Mouse (Mus musculus): ENCODE data around the gene Tnp2. TPM values are rescaled to one million over a fixed set of nuclear protein-coding genes. Genes with fewer than 3 reads are reported as not detected.

Gene Tnp2
- polyA plus RNA-seq (2012; rRNA removed), result 28,810 and 28,975 TPM in 2 replicates

DNA sequence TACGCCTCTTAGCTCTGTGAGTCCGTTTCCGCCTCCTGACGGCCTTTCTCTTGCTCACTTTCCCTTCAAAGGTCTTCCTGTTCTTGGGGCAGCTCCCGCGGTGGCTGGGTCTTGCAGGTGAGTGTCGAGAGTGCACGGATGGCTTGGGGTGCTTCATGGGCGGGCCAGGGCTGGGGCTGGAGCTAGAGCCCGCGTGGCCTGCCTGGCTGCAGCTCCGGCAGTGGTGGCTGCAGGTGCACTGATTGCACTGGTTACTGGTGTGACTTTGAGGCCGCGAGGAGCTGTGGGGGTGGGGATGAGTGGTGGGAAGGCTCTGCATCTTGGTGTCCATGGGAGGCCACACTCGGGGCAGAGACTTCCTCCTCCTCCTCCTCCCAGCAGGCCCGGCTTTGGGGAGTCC is at the start of gene Tnp2:
TSS of gene Tnp2 (minus strand) at position 390 of the 400 bp plus-strand sequence.
- H3K4me3 ChIP-seq (ENCODE audit: control insufficient read depth, low read depth, low read length), result peak within 1 kb of the TSS; percentile 97
- H3K36me3 ChIP-seq (ENCODE audit: control insufficient read depth, insufficient read depth, low read length), result no peaks in the 10 kb centered on the region
- peak within 1 kb of the TSS; percentile 78 for H3K27ac ChIP-seq (ENCODE audit: control insufficient read depth, insufficient read depth, low read depth, low read length)
- TF ChIP-seq POLR2A (IDR thresholded peaks at IDR 0.05; ENCODE audit: control insufficient read depth, low read depth, low read length) (peak; percentile 66; the same call in 1 of the 2 replicates), CTCF (IDR thresholded peaks at IDR 0.05; ENCODE audit: control insufficient read depth, insufficient read depth, insufficient replicate concordance, low read depth, low read length) (no peak)
- no peaks in the 10 kb centered on the region for H3K27me3 ChIP-seq (ENCODE audit: control insufficient read depth, insufficient read depth, low read length)
- H3K4me1 ChIP-seq (ENCODE audit: control insufficient read depth, insufficient read depth, low read length), result peaks cover 12% of the 10 kb centered on the region

DNA sequence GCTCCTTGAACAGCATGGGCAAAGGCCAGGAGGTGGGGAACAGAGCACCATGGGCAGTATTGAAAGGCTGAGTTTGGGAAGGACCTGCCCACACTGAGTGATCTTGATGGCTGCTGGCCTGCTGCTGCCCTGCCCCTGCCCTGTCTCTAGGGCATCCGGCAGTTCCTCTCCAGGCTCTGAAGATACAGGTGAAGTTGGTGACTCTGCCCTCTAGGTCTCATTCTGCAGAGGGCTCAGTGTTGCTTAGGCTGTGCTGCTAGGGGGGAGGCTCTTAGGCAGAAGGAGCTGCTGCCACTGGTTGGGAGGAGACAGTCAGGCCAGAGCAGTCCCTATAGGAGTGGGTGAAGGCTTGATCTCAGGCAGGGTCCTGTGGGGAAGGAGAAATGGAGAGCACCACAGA is 49.4 kb upstream of the Tnp2 start:
- Histone ChIP-seq H3K27me3 (ENCODE audit: control insufficient read depth, insufficient read depth, low read length) (no peaks in the 10 kb centered on the region), H3K4me3 (ENCODE audit: control insufficient read depth, low read depth, low read length) (no peak overlapping the region), H3K27ac (ENCODE audit: control insufficient read depth, insufficient read depth, low read depth, low read length) (no peak overlapping the region), H3K36me3 (ENCODE audit: control insufficient read depth, insufficient read depth, low read length) (no peaks in the 10 kb centered on the region), H3K4me1 (ENCODE audit: control insufficient read depth, insufficient read depth, low read length) (peaks cover 5% of the 10 kb centered on the region; the same call in 1 of the 2 replicates)
- TF ChIP-seq CTCF (IDR thresholded peaks at IDR 0.05; ENCODE audit: control insufficient read depth, insufficient read depth, insufficient replicate concordance, low read depth, low read length), result no peak

GRCm38 (mm10) chr16:10837250-10837649 is 48.8 kb upstream of the Tnp2 start:
- Histone ChIP-seq H3K4me1 (ENCODE audit: control insufficient read depth, insufficient read depth, low read length) (peaks cover 5% of the 10 kb centered on the region; the same call in 1 of the 2 replicates), H3K27me3 (ENCODE audit: control insufficient read depth, insufficient read depth, low read length) (no peaks in the 10 kb centered on the region), H3K27ac (ENCODE audit: control insufficient read depth, insufficient read depth, low read depth, low read length) (no peak overlapping the region), H3K36me3 (ENCODE audit: control insufficient read depth, insufficient read depth, low read length) (no peaks in the 10 kb centered on the region), H3K4me3 (ENCODE audit: control insufficient read depth, low read depth, low read length) (no peak overlapping the region)
- TF ChIP-seq CTCF (IDR thresholded peaks at IDR 0.05; ENCODE audit: control insufficient read depth, insufficient read depth, insufficient replicate concordance, low read depth, low read length) (no peak), POLR2A (IDR thresholded peaks at IDR 0.05; ENCODE audit: control insufficient read depth, low read depth, low read length) (no peak)

DNA sequence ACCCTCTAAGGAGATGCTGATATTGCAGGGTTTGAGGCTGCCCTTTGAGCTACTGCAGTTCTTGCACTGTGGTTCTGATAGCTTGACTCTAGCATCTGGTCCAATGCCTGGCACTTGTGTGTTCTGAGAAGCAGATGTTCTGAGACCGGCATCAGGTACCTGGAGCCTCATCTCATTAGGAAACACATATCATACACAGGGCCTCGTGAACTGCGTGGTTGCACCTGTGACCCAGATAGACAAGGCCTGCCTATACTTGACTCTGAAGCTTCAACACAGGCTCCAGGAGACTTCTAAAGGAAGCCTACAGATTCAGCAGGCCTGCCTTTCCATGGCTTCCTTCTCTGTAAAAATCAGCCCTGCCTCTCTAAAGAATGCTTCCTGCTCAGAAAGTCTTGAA is 47.9 kb upstream of the Tnp2 start:
- Histone ChIP-seq H3K36me3 (ENCODE audit: control insufficient read depth, insufficient read depth, low read length) (no peaks in the 10 kb centered on the region), H3K27ac (ENCODE audit: control insufficient read depth, insufficient read depth, low read depth, low read length) (no peak overlapping the region), H3K4me1 (ENCODE audit: control insufficient read depth, insufficient read depth, low read length) (peaks cover 5% of the 10 kb centered on the region; the same call in 1 of the 2 replicates), H3K27me3 (ENCODE audit: control insufficient read depth, insufficient read depth, low read length) (no peaks in the 10 kb centered on the region), H3K4me3 (ENCODE audit: control insufficient read depth, low read depth, low read length) (no peak overlapping the region)
- TF ChIP-seq CTCF (IDR thresholded peaks at IDR 0.05; ENCODE audit: control insufficient read depth, insufficient read depth, insufficient replicate concordance, low read depth, low read length) (no peak), POLR2A (IDR thresholded peaks at IDR 0.05; ENCODE audit: control insufficient read depth, low read depth, low read length) (no peak)

DNA sequence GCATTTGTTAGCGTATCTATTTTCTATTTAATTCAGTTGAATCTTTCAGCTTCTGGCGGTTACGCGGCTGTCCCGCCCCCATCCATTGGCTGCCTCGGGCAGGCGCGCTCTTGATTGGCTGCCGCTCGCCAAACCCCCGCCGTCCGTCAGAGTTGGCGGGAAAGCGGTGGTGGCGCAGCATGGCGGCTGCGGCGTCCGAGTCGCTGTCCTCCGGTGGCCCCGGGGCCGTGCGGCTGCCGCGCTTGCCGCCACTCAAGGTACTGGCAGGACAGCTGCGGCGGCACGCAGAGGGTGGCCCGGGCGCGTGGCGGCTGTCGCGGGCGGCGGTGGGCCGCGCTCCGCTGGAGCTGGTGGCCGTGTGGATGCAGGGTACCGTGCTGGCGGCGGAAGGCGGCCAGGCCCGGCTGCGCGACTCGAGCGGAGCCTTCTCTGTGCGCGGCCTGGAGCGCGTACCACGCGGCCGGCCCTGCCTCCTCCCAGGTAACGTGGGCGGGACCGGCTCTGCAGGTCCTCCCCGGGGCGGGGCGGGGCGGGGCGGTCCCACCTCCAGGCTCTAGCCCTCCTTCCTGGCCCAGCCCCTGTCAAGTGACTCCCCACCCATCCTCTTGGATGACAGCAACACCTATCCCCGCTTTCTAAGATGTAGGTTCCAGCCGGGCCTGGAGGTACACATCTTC is 46.6 kb upstream of the Tnp2 start, which contains the start of gene Rmi2:
TSS of gene Rmi2 (plus strand) at position 149 of the 677 bp plus-strand sequence.
- Histone ChIP-seq H3K27ac (ENCODE audit: control insufficient read depth, insufficient read depth, low read depth, low read length) (peak within 1 kb of the TSS; percentile 74), H3K4me1 (ENCODE audit: control insufficient read depth, insufficient read depth, low read length) (peaks cover 5% of the 10 kb centered on the region; the same call in 1 of the 2 replicates)
- TF ChIP-seq CTCF (IDR thresholded peaks at IDR 0.05; ENCODE audit: control insufficient read depth, insufficient read depth, insufficient replicate concordance, low read depth, low read length) (no peak), POLR2A (IDR thresholded peaks at IDR 0.05; ENCODE audit: control insufficient read depth, low read depth, low read length) (peak; percentile 59; the same call in 1 of the 2 replicates)

DNA sequence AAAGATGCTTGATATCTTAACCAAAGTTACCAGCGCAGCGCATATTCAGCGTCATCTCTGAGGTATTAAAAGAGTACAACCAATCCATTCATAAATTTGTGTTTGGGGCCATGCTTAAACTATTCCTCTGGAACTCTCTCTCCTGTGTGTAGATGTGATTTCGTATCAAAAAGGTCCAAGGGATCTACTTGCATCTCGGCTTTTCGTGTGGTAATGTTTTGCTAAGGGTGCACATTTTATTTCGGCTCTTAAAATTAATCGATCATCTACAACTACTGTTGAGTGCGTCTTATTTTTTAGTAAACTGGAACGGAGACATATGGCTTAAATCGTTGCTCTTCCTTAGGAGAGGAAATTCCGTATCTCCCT is 46.1 kb upstream of the Tnp2 start:
- H3K27ac ChIP-seq (ENCODE audit: control insufficient read depth, insufficient read depth, low read depth, low read length), result peak overlapping the region; percentile 74
- no peaks in the 10 kb centered on the region for H3K27me3 ChIP-seq (ENCODE audit: control insufficient read depth, insufficient read depth, low read length)
- no peaks in the 10 kb centered on the region for H3K36me3 ChIP-seq (ENCODE audit: control insufficient read depth, insufficient read depth, low read length)
- peaks cover 5% of the 10 kb centered on the region; the same call in 1 of the 2 replicates for H3K4me1 ChIP-seq (ENCODE audit: control insufficient read depth, insufficient read depth, low read length)
- no peak for TF ChIP-seq CTCF (IDR thresholded peaks at IDR 0.05; ENCODE audit: control insufficient read depth, insufficient read depth, insufficient replicate concordance, low read depth, low read length)
- TF ChIP-seq POLR2A (IDR thresholded peaks at IDR 0.05; ENCODE audit: control insufficient read depth, low read depth, low read length), result no peak
- H3K4me3 ChIP-seq (ENCODE audit: control insufficient read depth, low read depth, low read length), result peak overlapping the region; percentile 79

More for the DNA sequence above, 46.6 kb upstream of the Tnp2 start, which contains the start of gene Rmi2:
- H3K27me3 ChIP-seq (ENCODE audit: control insufficient read depth, insufficient read depth, low read length), result no peaks in the 10 kb centered on the region
- no peaks in the 10 kb centered on the region for H3K36me3 ChIP-seq (ENCODE audit: control insufficient read depth, insufficient read depth, low read length)
- H3K4me3 ChIP-seq (ENCODE audit: control insufficient read depth, low read depth, low read length), result peak within 1 kb of the TSS; percentile 79

DNA sequence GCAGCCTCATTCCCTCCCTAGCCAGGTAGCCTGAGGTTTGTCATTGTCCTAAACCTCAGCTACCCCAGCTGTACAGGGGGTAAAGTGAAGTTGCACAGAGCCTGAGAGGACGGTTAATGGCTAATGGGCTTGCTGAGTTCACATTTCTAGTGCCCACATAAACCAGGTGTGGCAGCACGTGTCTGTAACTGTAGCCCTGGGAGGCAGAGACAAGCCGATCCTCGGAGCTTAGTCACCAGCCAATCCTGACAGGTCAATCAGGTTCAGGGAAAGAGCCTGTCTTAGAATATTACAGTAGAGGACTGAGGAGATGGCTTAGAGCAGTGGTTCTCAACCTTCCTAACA is 40.0 kb upstream of the Tnp2 start:
- Histone ChIP-seq H3K27ac (ENCODE audit: control insufficient read depth, insufficient read depth, low read depth, low read length) (no peak overlapping the region), H3K4me3 (ENCODE audit: control insufficient read depth, low read depth, low read length) (no peak overlapping the region), H3K4me1 (ENCODE audit: control insufficient read depth, insufficient read depth, low read length) (no peaks in the 10 kb centered on the region), H3K36me3 (ENCODE audit: control insufficient read depth, insufficient read depth, low read length) (no peaks in the 10 kb centered on the region), H3K27me3 (ENCODE audit: control insufficient read depth, insufficient read depth, low read length) (no peaks in the 10 kb centered on the region)
- no peak for TF ChIP-seq POLR2A (IDR thresholded peaks at IDR 0.05; ENCODE audit: control insufficient read depth, low read depth, low read length)
- no peak for TF ChIP-seq CTCF (IDR thresholded peaks at IDR 0.05; ENCODE audit: control insufficient read depth, insufficient read depth, insufficient replicate concordance, low read depth, low read length)
